9 mouse cellular contexts compared by ENCODE assay signal in the genomic region with DNA sequence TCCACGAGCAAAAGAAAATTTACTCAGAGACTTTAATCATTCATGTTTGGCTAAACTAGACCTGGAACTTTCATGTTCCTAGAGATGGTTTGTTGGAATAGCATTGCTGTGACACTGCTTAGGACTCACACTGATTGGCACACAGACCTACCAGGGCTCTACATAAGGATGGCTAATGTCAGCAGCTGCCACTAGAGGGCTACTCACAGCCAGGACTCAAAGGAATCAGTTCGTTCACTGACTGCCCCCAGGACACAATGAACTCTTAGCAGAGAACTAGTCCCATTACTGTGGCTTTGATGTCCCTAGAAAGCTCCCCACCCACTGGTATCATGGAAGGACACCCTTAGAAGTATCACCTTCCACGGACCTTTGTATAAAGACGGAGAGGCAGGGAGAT.
DNase-seq lines count a peak whose midpoint lies in the region; ATAC-seq and TF ChIP-seq lines count a peak whose summit lies in the region.
"Had no signal": no experiment of that assay in that cellular context is flagged by ENCODE, and none has a peak within 500 bp of the region (broad histone marks: within the 10 kb centered on the region; RNA-seq: fewer than 3 reads in every experiment).

No protein-coding gene starts in this region.

- WGBS in liver, postnatal 0 days (ENCODE audit: insufficient replicate concordance): 31% methylated on average over 4 of the region's 4 CpGs

- no peak for TF ChIP-seq EP300 in liver, postnatal 0 days (IDR thresholded peaks at IDR 0.05; ENCODE audit: low read depth)

- H3K4me2 ChIP-seq in liver, postnatal 0 days (ENCODE audit: low read depth, low read length): no peak overlapping the region
- H3K4me2 ChIP-seq: midbrain, embryonic 12.5 days had no signal

- H3K27ac ChIP-seq in liver, postnatal 0 days (ENCODE audit: low read depth): no peak overlapping the region
- H3K27ac ChIP-seq: midbrain, embryonic 12.5 days had no signal

- H3K4me3 ChIP-seq in liver, postnatal 0 days (ENCODE audit: low read depth, low read length): no peak overlapping the region
- H3K4me3 ChIP-seq: midbrain, embryonic 12.5 days had no signal

- H3K36me3 ChIP-seq in liver, postnatal 0 days (replicated peaks; ENCODE audit: insufficient read depth, low read length): no peaks in the 10 kb centered on the region
- H3K36me3 ChIP-seq: midbrain, embryonic 12.5 days had no signal

- no peak for ATAC-seq in liver, postnatal 0 days
- peak; percentile 68 for ATAC-seq in megakaryocyte-erythroid progenitor cell, adult 5-6 weeks (replicated peaks; ENCODE audit: low FRiP score, low TSS enrichment, poor library complexity, severe bottlenecking)

- H3K9ac ChIP-seq in liver, postnatal 0 days (replicated peaks): no peak overlapping the region
- H3K9ac ChIP-seq: midbrain, embryonic 12.5 days had no signal

- DNase-seq in cerebellum, adult 18-20 months: peak; percentile 12 to 18
- no peak for DNase-seq in cerebellum, postnatal 4 days (ENCODE audit: low spot score in 2 of 2)
- peak; percentile 22 for DNase-seq in liver, postnatal 0 days
- DNase-seq in liver: no peak
- DNase-seq in cerebellum, postnatal 14 days: peak; percentile 27 to 39
- no peak for DNase-seq in layer of hippocampus, postnatal 36 days
- DNase-seq in spleen, postnatal 36 days (ENCODE audit: low spot score in 2 of 2): no peak

- H3K4me1 ChIP-seq in liver, postnatal 0 days (ENCODE audit: insufficient read depth): no peaks in the 10 kb centered on the region
- H3K4me1 ChIP-seq: midbrain, embryonic 12.5 days had no signal

- TF ChIP-seq CTCF in liver, postnatal 0 days (IDR thresholded peaks at IDR 0.05; ENCODE audit: low read depth): peak; percentile 60

- no peaks in the 10 kb centered on the region for H3K9me3 ChIP-seq in liver, postnatal 0 days (ENCODE audit: low read length)
- H3K9me3 ChIP-seq: midbrain, embryonic 12.5 days had no signal

- no peaks in the 10 kb centered on the region for H3K27me3 ChIP-seq in liver, postnatal 0 days (ENCODE audit: insufficient read depth, low read length)
- H3K27me3 ChIP-seq: midbrain, embryonic 12.5 days had no signal

Comparison
In these comparisons a context has a peak if more than half of its experiments do, and no peak if none do; other contexts are left out.
1. DNase-seq: peak in cerebellum, adult 18-20 months (2 of 2), liver, postnatal 0 days (single experiment) and cerebellum, postnatal 14 days (2 of 2); none in cerebellum, postnatal 4 days (0 of 2), liver (single experiment), layer of hippocampus, postnatal 36 days (0 of 2) and spleen, postnatal 36 days (0 of 2).